Mouse (Mus musculus): ENCODE results near the gene Clip4.

Gene Clip4

GRCm38 (mm10) chr17:71875492-71875891 lies 107.2 kb downstream of the Clip4 start:
- TF ChIP-seq GATA4 (IDR thresholded peaks at IDR 0.05; ENCODE audit: insufficient replicate concordance, low read length): no peak

DNA sequence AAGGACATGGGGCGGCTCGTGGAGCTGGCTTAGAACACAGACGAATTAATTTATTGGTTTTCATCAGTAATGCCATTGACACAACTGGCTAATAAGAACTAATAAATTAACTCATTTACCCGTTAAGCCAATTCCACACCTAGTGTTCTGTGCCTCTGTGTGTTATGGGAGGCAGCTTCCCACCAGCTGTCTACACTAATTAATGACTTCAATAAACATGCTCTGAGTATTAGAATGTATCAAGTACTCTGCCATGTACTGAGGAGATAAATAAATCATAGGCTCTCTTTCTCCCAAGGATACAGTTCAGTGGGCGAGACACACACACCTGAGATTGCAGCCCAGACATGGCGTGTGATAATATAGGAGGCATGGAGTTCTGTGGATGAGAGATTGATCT lies 113.1 kb downstream of the Clip4 start:
- TF ChIP-seq GATA4 (IDR thresholded peaks at IDR 0.05; ENCODE audit: insufficient replicate concordance, low read length): no peak

DNA sequence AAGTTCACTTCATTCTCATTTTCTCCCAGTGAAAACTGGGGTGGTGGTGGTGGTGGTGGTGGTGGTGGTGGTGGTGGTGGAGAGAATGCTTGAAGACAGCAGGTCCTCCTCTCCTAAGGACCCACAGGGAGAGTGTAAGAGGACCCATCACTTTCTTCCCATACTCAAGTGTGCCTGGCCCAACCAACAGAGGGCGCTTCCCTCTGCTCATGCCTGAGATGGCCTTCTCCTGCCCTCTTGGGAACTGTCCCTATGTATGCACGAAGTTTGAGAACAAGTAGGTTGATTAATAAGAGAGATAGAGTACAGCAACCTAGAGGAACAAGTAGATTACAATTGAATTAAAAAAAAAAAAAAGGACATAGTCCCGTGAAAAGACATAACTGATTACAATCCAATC lies 140.8 kb downstream of the Clip4 start:
- TF ChIP-seq GATA4 (IDR thresholded peaks at IDR 0.05; ENCODE audit: insufficient replicate concordance, low read length): no peak

DNA sequence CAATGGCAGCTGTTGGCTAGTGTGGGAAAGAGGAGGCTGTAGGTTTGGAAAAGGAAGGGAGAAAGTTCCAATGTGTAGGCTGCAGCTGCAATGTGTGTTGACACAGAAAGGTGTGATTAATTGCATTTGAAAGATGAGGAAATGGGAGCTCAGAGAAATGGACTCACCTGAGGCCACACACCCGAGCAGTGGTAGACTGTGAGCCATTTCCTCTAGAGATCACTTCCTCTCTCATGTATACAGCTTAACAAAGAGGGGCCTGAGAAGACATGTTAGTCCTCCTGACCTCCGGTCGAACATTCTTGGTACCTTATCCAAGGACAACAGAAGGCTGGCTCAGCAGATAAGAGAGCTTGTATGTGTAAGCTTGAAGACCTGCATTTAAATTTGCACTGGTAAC lies 144.9 kb downstream of the Clip4 start:
- TF ChIP-seq GATA4 (IDR thresholded peaks at IDR 0.05; ENCODE audit: insufficient replicate concordance, low read length): no peak
